Mouse (Mus musculus) neural tube, embryonic 13.5 days (tissue): ENCODE measurements at regions not wholly inside any gene's neighbourhood (a gene's known extent, or its start where the extent isn't known, plus 50 kb on each side); places are given as distances from the start of the nearest gene placed in this dataset.
"Not testable (repeated sequence)": the region's sequence is repeated elsewhere in the genome, so short reads cannot be mapped to it uniquely, and the experiment has no call there.

Source experiments
- ATAC-seq: fragments of 200-750 bp; cut with Nextera tagmentation; 2 replicates; pipeline ENCODE4 v1.8.0; 2017; ENCODE audit warnings: low read depth, mild to moderate bottlenecking, moderate TSS enrichment, moderate library complexity
- H3K27ac ChIP-seq: fragments of 300-500 bp; sonication (generic); replicated peaks from 2 replicates; pipeline ENCODE4 v1.5.1; 2015; ENCODE audit warnings: moderate library complexity, mild to moderate bottlenecking, inconsistent platforms
- H3K27me3 ChIP-seq: fragments of 300-500 bp; sonication (generic); 2 replicates; pipeline ENCODE4 v1.6.1; 2015; ENCODE audit warnings: mild to moderate bottlenecking, inconsistent platforms
- H3K36me3 ChIP-seq: fragments of 300-500 bp; sonication (generic); 2 replicates; pipeline ENCODE4 v1.6.1; 2015; ENCODE audit warnings: mild to moderate bottlenecking, inconsistent platforms
- H3K4me1 ChIP-seq: fragments of 300-500 bp; sonication (generic); replicated peaks from 2 replicates; pipeline ENCODE4 v1.6.1; 2015; ENCODE audit warnings: inconsistent platforms
- H3K4me2 ChIP-seq: fragments of 300-500 bp; sonication (generic); 2 replicates; pipeline ENCODE4 v1.6.1; 2015; ENCODE audit warnings: inconsistent platforms, mild to moderate bottlenecking, moderate library complexity
- H3K4me3 ChIP-seq: fragments of 300-500 bp; sonication (generic); 2 replicates; pipeline ENCODE4 v1.5.1; 2015; ENCODE audit warnings: mild to moderate bottlenecking, inconsistent platforms
- H3K9ac ChIP-seq: fragments of 300-500 bp; sonication (generic); 2 replicates; pipeline ENCODE4 v1.6.1; 2015; ENCODE audit warnings: moderate library complexity, mild to moderate bottlenecking, inconsistent platforms
- H3K9me3 ChIP-seq: fragments of 300-500 bp; sonication (generic); 2 replicates; pipeline ENCODE4 v1.6.1; 2016; ENCODE audit warnings: inconsistent platforms
- WGBS: fragments of 180-500 bp; shearing (Covaris S2); methylation state at CpG from one replicate; pipeline ENCODE4 v1.1.7; 2015; 5-methylcytosine and 5-hydroxymethylcytosine counted together

DNA sequence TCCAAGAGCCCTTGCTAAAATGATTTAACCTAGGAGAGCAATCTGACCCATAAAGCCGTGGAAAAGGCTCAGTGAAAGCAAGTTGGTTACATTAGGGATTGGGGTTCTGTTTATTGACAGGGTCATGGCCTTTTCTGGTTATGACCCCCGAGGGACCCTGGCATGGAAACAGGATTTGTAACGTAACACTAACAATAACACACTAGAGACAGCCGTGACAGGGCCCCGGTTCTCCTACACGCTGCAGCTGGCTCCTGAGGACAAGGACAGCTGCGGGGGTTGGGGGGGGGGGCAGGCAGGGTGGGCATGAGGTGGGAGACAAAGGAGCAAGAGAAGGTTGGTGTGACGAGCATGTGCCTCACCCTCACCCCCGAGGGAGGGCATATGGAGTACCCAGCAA, 300.4 kb downstream of the Ets1 start:
- no peak overlapping the region for H3K9ac ChIP-seq
- no peak for ATAC-seq
- H3K27me3 ChIP-seq, result peaks cover 22% of the 10 kb centered on the region
- H3K27ac ChIP-seq, result no peak overlapping the region
- 46% methylated on average over 9 of the region's 9 CpGs for WGBS
- no peak overlapping the region for H3K4me3 ChIP-seq
- peaks cover 10% of the 10 kb centered on the region for H3K4me1 ChIP-seq
- H3K36me3 ChIP-seq, result no peaks in the 10 kb centered on the region
- H3K9me3 ChIP-seq, result no peaks in the 10 kb centered on the region
- H3K4me2 ChIP-seq, result no peak overlapping the region

DNA sequence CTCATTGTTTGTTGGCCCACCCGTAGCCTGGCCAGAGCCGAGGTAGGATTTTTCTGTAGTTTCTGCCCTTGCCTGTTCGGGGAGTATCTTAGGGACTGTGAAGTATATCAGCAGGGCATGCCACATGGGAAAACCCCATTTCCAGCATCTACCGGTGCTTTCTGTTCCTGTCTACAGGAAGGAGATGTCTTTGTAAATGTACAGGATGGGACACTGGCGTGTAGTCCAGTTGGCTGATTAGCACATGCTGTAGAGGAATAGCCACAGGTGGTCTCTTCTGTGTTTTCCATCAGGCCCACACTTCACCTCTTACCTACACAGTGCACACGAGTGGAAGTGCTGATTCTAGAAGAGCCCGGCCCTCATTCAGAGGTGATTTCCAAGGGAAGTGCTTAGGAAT, 301.4 kb downstream of the Ets1 start:
- WGBS, result 83% methylated on average over 7 of the region's 7 CpGs
- H3K27ac ChIP-seq, result no peak overlapping the region

DNA sequence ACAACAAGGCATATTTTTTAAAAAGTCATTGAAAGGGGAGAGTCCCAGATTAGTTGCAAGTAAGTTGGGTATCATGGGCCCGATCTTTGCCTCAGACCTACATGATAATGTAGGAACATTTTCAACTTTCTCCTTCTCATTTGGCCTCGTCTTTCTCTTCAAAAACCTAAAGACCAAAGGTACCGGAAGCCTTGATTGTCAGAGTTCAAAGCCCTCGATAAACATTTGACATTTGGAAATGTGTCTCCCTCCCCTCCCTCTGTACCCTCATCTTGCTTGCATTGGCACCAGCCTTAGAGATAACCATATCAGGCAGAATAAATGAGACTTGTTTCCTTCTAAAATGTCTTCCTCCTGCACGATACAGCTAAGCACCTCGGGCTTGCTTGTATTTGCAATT, 302.8 kb downstream of the Ets1 start:
- 93% methylated on average over 6 of the region's 6 CpGs for WGBS
- H3K4me3 ChIP-seq, result no peak overlapping the region

More for the DNA sequence above, 301.4 kb downstream of the Ets1 start:
- Histone ChIP-seq H3K4me2 (no peak overlapping the region), H3K9ac (no peak overlapping the region), H3K4me1 (peaks cover 15% of the 10 kb centered on the region), H3K4me3 (no peak overlapping the region), H3K9me3 (no peaks in the 10 kb centered on the region), H3K27me3 (peaks cover 24% of the 10 kb centered on the region), H3K36me3 (no peaks in the 10 kb centered on the region)
- no peak for ATAC-seq

DNA sequence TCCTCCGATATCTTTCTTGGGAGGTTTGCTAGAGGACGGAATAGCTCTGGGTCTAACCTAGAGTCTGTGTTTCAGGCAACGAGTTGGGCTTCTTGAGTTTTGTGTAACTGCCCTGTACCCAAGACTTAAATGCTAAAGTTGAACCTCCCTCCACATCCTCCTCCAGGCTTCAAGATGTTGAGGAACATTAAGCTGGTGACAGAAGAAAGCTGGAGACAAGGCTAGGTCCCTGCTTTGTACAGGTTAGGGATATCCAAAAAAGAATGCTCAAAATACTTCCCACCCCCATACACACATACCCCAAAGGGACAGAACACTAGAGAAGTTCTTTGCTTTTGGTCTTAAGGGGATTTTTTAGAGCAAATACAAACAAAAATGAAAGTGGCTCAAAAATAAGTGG, 303.6 kb downstream of the Ets1 start:
- Histone ChIP-seq H3K27ac (no peak overlapping the region), H3K27me3 (peaks cover 30% of the 10 kb centered on the region), H3K36me3 (no peaks in the 10 kb centered on the region), H3K9me3 (no peaks in the 10 kb centered on the region), H3K9ac (no peak overlapping the region), H3K4me2 (no peak overlapping the region), H3K4me3 (no peak overlapping the region), H3K4me1 (peaks cover 15% of the 10 kb centered on the region)
- WGBS, result 91% methylated on average over 3 of the region's 3 CpGs
- ATAC-seq, result no peak

More for the DNA sequence above, 302.8 kb downstream of the Ets1 start:
- H3K9ac ChIP-seq, result no peak overlapping the region
- no peak for ATAC-seq
- no peak overlapping the region for H3K27ac ChIP-seq
- H3K4me2 ChIP-seq, result no peak overlapping the region
- no peaks in the 10 kb centered on the region for H3K36me3 ChIP-seq
- no peaks in the 10 kb centered on the region for H3K9me3 ChIP-seq
- peaks cover 30% of the 10 kb centered on the region for H3K27me3 ChIP-seq
- peaks cover 15% of the 10 kb centered on the region for H3K4me1 ChIP-seq

DNA sequence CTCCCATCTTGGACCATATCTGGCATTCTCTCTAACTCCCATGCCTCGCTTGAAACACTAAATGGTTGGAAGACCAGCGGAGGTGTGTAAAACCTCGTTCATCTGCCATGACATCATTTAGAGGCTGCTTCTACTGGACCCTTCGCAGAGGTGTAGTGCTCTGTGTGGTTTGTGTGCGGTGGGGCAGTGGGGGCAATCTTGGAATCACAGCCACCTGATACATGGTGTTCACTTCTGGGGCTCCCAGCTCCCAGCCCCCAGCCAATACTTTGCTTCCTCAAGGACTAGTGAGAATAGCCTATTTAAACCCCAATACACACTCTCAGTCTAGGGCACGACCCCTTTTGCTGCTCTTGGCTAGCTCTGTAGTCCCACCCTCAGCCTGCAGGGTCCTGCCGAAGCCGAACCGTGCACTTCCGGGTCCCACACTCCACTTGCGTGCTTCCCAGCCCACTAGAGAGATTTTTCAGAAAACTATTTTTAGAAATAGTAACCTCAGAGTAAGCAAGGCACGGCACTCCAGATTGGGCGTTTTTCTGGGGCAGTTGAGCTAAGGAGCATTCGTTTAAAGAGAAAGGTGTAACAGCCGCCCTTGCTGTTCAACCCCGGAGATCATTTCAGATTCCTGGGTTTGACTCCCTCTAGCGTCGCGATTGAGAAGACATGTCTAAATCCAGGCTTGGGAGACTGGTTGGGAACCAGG, 304.2 kb downstream of the Ets1 start:
- H3K4me1 ChIP-seq, result peaks cover 15% of the 10 kb centered on the region
- no peaks in the 10 kb centered on the region for H3K36me3 ChIP-seq
- 22% methylated on average over 19 of the region's 19 CpGs for WGBS
- H3K27ac ChIP-seq, result no peak overlapping the region
- peak overlapping the region; percentile 69 for H3K9ac ChIP-seq
- H3K4me3 ChIP-seq, result peak overlapping the region; percentile 51
- peaks cover 30% of the 10 kb centered on the region for H3K27me3 ChIP-seq
- peak overlapping the region; percentile 64 for H3K4me2 ChIP-seq
- no peaks in the 10 kb centered on the region for H3K9me3 ChIP-seq
- ATAC-seq, result peak; percentile 84

DNA sequence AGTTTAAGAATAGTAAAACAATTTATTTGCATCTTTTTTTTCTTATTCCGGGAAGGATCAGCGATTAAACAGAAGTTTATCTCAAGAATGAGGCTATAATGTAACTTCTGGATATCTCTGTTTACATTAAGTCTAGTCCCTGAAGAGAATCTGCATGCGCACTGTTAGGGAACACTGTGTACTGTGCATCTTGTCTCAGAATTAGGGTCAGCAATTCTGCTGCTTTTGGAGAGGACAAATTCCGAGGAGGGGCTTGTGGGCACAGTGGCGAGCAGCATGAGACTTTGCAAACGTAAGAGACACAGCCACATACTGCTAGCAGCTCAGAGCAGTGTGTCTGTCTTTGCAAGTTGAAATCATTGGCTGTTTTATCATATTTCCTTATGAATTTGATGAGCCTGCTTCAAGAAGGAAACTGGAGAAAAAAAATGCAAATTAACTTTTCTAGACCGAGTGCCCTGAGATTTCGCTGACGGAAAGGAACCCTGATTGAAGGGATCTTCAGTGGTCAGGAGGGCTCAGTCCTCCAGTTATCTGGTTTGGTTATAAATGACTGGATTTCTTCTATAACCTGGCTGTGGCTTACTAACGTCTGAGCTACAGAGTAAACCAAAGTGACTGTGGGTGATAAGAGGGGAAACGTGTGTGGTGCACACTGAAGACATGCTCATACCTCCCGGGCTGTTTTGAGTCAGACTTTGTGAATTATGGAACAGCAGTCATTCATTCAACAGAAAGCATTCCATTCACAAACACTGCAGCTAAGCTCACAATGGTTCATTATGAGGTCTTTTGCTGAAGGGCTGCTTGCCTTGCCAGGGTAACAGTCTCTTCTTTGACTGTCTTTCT, 305.1 kb downstream of the Ets1 start:
- no peak overlapping the region for H3K27ac ChIP-seq
- H3K36me3 ChIP-seq, result no peaks in the 10 kb centered on the region
- H3K27me3 ChIP-seq, result peaks cover 30% of the 10 kb centered on the region
- H3K4me2 ChIP-seq, result peak overlapping the region; percentile 64
- ATAC-seq, result peak; percentile 26; the same call in 1 of the 2 replicates
- 34% methylated on average over 12 of the region's 12 CpGs for WGBS
- H3K9me3 ChIP-seq, result no peaks in the 10 kb centered on the region
- H3K4me1 ChIP-seq, result peaks cover 15% of the 10 kb centered on the region
- H3K4me3 ChIP-seq, result peak overlapping the region; percentile 51; the same call in 1 of the 2 replicates
- peak overlapping the region; percentile 35; the same call in 1 of the 2 replicates for H3K9ac ChIP-seq

DNA sequence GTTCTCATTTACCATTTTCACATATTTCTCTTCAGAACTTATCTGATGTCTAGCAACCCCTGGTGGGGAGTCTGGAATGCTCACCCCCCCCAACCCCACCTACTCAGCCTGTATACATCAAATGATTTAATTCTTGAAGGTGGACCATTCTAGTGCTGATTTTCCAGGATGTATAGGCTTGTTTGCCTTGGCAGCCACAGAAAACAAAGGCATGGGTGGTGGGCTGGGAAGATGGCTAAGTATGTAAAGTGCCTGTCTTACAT, 305.7 kb downstream of the Ets1 start:
- peaks cover 15% of the 10 kb centered on the region for H3K4me1 ChIP-seq
- no peaks in the 10 kb centered on the region for H3K9me3 ChIP-seq
- no peak for ATAC-seq
- no peak overlapping the region for H3K4me3 ChIP-seq
- H3K4me2 ChIP-seq, result no peak overlapping the region
- peaks cover 30% of the 10 kb centered on the region for H3K27me3 ChIP-seq
- no peaks in the 10 kb centered on the region for H3K36me3 ChIP-seq
- no peak overlapping the region for H3K9ac ChIP-seq
- no peak overlapping the region for H3K27ac ChIP-seq

DNA sequence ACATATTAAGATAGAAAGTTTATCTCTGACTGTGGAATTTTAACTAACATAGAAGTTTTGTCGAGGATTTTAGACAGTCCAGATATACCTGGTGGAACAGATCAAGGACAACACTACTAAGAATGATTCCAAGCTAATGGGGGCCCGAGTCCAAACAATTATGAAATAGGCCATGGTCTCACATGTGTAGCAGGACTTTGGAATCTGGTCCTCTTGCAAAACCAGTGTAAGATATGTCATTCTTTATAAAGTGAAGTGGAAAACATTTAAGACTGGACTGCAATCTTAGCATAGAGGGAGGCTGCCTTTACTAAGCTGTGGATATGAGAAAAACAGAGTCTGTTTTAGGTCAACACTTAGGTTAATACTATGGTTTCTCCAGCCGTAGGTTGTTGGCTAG, 311.2 kb downstream of the Ets1 start:
- Histone ChIP-seq H3K27ac (no peak overlapping the region), H3K4me1 (no peaks in the 10 kb centered on the region), H3K4me2 (no peak overlapping the region), H3K9me3 (no peaks in the 10 kb centered on the region), H3K4me3 (no peak overlapping the region), H3K9ac (no peak overlapping the region), H3K36me3 (no peaks in the 10 kb centered on the region), H3K27me3 (peaks cover 8% of the 10 kb centered on the region; the same call in 1 of the 2 replicates)
- ATAC-seq, result no peak
- 88% methylated on average over 3 of the region's 3 CpGs for WGBS

DNA sequence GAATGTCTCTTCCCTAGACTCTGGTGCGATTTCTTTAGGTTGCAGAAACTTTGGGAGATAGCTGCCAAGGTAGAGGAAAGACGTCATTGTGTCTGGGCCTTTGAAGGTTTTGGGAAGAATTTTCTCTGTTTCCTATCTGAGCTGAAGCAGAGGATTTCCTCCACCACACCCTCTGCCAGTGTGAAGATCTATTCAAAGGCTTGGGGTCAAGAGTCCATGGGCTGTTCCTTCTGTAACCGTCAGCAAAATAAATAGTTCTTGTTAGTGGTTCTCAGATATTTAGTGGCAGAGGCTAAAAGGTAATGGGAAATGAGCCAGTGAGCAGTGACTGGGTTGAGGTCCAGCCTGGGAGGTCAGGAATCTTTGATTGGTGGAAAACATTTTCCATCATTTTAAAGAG, 313.0 kb downstream of the Ets1 start:
- Histone ChIP-seq H3K4me2 (no peak overlapping the region), H3K36me3 (no peaks in the 10 kb centered on the region), H3K27me3 (no peaks in the 10 kb centered on the region), H3K9ac (no peak overlapping the region), H3K27ac (no peak overlapping the region), H3K4me3 (no peak overlapping the region), H3K9me3 (no peaks in the 10 kb centered on the region), H3K4me1 (no peaks in the 10 kb centered on the region)
- no peak for ATAC-seq
- WGBS, result 66% methylated on average over 3 of the region's 3 CpGs

DNA sequence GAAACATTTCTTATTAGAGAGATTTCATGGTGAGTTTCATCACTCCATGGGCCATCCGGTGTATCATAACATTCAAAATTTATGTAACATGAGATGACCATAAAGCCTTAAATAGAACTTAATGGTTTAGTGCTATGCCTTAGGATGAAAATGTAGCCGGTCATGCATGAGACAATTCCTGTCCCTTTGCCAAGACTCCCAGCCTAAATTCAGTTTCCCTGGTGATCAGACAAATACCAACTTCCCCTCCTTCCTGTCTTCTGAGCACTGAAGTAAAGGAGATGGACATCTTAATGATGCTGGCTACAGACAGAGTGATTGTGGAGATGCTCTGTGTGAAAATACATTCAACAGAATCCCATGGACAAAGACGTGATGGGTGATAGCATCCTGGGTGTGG, 322.7 kb downstream of the Ets1 start:
- Histone ChIP-seq H3K4me2 (no peak overlapping the region), H3K36me3 (no peaks in the 10 kb centered on the region), H3K27me3 (no peaks in the 10 kb centered on the region), H3K9ac (no peak overlapping the region), H3K9me3 (no peaks in the 10 kb centered on the region), H3K4me3 (no peak overlapping the region), H3K27ac (no peak overlapping the region), H3K4me1 (no peaks in the 10 kb centered on the region)
- 61% methylated on average over 3 of the region's 3 CpGs for WGBS
- no peak for ATAC-seq

DNA sequence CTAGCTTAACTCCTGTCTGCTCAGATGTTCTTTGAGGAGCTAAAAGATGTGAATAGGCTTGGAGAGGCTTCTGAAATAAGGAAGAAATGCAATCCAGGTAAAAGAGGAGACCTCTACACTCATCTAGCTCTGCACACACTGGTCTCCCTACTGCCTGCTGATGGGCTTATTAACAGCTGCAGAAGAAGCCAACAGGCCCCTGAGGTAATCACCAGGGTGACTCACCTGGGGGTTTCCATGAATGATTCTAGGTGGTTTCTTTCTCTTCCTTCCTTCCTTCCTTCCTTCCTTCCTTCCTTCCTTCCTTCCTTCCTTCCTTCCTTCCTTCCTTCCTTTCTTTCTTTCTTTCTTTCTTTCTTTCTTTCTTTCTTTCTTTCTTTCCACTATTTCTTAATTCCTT, 323.4 kb downstream of the Ets1 start:
- H3K27me3 ChIP-seq, H3K36me3 ChIP-seq, H3K9ac ChIP-seq, H3K4me1 ChIP-seq, H3K9me3 ChIP-seq, H3K4me3 ChIP-seq, H3K27ac ChIP-seq, H3K4me2 ChIP-seq, ATAC-seq: not testable (repeated sequence)

DNA sequence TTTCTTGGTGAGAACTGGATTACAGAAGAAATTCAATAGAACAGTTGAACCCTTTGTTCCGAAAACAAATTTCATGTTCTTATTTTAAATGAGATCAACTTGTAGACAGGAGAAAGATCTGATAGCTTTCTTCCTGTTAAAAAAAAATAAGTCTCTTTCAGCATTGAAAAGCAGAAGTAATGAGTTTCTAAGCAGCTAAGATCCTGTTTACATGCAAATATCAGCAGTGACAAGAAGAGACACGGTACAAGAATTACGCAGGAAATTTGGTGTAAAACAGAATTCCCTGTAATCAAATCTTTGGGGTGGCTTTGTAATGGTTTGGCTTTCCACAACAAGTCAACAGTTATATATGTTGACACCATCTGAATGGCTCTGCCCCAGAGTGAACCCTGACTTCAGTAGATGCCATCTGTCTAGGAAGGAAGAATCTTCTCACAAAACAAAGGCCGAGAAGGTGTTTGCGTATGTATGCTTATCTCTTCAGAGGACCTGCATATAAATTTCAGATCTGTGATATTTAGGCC, 326.7 kb downstream of the Ets1 start:
- Histone ChIP-seq H3K4me1 (no peaks in the 10 kb centered on the region), H3K4me3 (no peak overlapping the region), H3K9ac (no peak overlapping the region), H3K9me3 (no peaks in the 10 kb centered on the region), H3K36me3 (no peaks in the 10 kb centered on the region), H3K27me3 (no peaks in the 10 kb centered on the region), H3K27ac (no peak overlapping the region), H3K4me2 (no peak overlapping the region)
- ATAC-seq, result no peak
- WGBS, result 94% methylated on average over 5 of the region's 5 CpGs
